Mouse (Mus musculus) ES-Bruce4 (cell line): Measurements from ENCODE around the gene Tspan4. TPM values are rescaled to one million over a fixed set of nuclear protein-coding genes. Genes with fewer than 3 reads are reported as not detected.

Experiments used
- H3K27ac ChIP-seq: 2 replicates; pipeline ENCODE4 v1.5.1; 2012; ENCODE audit warnings: low read length, inconsistent platforms; ENCODE audit not compliant: insufficient read depth
- H3K27me3 ChIP-seq: 2 replicates; pipeline ENCODE4 v1.6.1; 2012; ENCODE audit warnings: mild to moderate bottlenecking, low read length, inconsistent platforms; ENCODE audit not compliant: control insufficient read depth, poor library complexity, insufficient read depth, severe bottlenecking
- H3K36me3 ChIP-seq: 2 replicates; pipeline ENCODE4 v1.6.1; 2012; ENCODE audit warnings: inconsistent platforms, mild to moderate bottlenecking, low read length, moderate library complexity; ENCODE audit not compliant: control insufficient read depth, poor library complexity, insufficient read depth, severe bottlenecking
- H3K4me1 ChIP-seq: one replicate; pipeline ENCODE4 v1.8.1; 2011; ENCODE audit warnings: low read length; ENCODE audit not compliant: control insufficient read depth, insufficient read depth
- H3K4me3 ChIP-seq: 2 replicates; pipeline ENCODE4 v1.5.1; 2011; ENCODE audit warnings: low read depth, mild to moderate bottlenecking, low read length
- H3K9ac ChIP-seq: 2 replicates; pipeline ENCODE4 v1.6.1; 2012; ENCODE audit warnings: low read depth, mild to moderate bottlenecking, inconsistent platforms; ENCODE audit not compliant: poor library complexity, severe bottlenecking
- H3K9me3 ChIP-seq: replicated peaks from 2 replicates; pipeline ENCODE4 v1.6.1; 2012; ENCODE audit warnings: mild to moderate bottlenecking, low read length, inconsistent platforms; ENCODE audit not compliant: control insufficient read depth, poor library complexity, insufficient read depth, severe bottlenecking
- CTCF ChIP-seq: IDR thresholded peaks from one replicate; pipeline ENCODE4 v1.8.1; 2011; ENCODE audit warnings: low read depth, low read length
- EP300 ChIP-seq: IDR thresholded peaks from 2 replicates; pipeline ENCODE4 v1.6.1; 2011; ENCODE audit warnings: low read depth, low read length; ENCODE audit not compliant: insufficient read depth
- POLR2A ChIP-seq: IDR thresholded peaks from one replicate; pipeline ENCODE4 v1.8.1; 2011; ENCODE audit warnings: low read length; ENCODE audit not compliant: insufficient read depth
- polyA plus RNA-seq: library from polyadenylated mRNA; stranded (reverse); fragments of >200 nt; gene quantifications from 2 replicates; pipeline ENCODE4 v1.2.4, GENCODE M21; 2011; ENCODE audit warnings: low read depth; ENCODE audit not compliant: missing spikeins, insufficient read depth, insufficient read length

Tspan4 gene
- polyA plus RNA-seq, 1 experiment = 37.4 TPM

GRCm38 (mm10) chr7:141485606-141486005, 10.6 kb downstream of the Tspan4 start:
- TF ChIP-seq CTCF (no peak), POLR2A (no peak), EP300 (no peak)

DNA sequence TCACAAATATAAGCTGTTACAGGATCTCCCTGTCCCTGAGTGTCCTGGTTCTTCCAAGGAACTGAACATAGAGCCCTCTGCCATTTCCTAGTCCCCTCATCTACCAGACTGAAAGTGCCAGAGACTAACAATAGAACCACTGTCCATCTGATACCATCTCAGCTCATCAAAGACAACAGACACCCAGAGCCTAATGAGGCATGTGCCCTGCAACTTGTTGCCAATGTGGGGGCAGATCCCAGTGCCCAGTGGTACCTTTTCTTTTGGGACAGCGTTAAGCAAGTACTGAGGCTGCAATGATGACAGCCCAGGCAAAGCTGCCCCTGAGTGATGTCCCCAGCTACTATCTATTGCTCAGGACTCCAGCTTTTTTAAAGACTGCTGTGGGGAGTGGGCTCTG, 11.2 kb downstream of the Tspan4 start:
- Histone ChIP-seq H3K27ac (no peak overlapping the region), H3K4me3 (no peak overlapping the region), H3K9me3 (no peaks in the 10 kb centered on the region), H3K9ac (no peak overlapping the region), H3K36me3 (no peaks in the 10 kb centered on the region), H3K27me3 (no peaks in the 10 kb centered on the region), H3K4me1 (peaks cover 5% of the 10 kb centered on the region)
- no peak for TF ChIP-seq POLR2A

More at GRCm38 (mm10) chr7:141485606-141486005, 10.6 kb downstream of the Tspan4 start:
- no peak overlapping the region for H3K27ac ChIP-seq
- no peaks in the 10 kb centered on the region for H3K27me3 ChIP-seq
- H3K9ac ChIP-seq = no peak overlapping the region
- H3K36me3 ChIP-seq = no peaks in the 10 kb centered on the region
- no peak overlapping the region for H3K4me3 ChIP-seq
- no peaks in the 10 kb centered on the region for H3K9me3 ChIP-seq
- peaks cover 5% of the 10 kb centered on the region for H3K4me1 ChIP-seq

DNA sequence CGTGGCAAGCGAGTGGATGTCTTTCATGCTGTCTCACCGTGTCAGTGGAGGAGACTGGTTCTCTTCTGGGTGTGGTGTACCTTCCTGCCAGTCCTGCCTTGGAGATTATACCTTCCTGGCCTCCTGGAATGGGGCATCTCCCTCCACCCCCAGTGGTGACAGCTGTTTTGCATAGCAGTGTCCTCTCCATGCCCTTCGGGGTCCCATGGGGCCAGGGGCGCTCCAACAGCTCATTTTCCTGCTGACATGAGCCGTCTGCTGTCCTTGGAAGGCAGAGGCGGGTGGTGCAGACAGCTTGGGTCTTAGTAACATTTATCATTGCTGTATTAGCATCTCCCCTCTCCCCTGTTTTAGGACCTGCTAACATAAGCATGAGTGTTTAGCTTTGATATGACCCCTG, 12.1 kb downstream of the Tspan4 start:
- Histone ChIP-seq H3K9ac (no peak overlapping the region), H3K27me3 (no peaks in the 10 kb centered on the region), H3K4me3 (no peak overlapping the region), H3K9me3 (no peaks in the 10 kb centered on the region), H3K4me1 (peaks cover 5% of the 10 kb centered on the region), H3K36me3 (no peaks in the 10 kb centered on the region), H3K27ac (no peak overlapping the region)
- TF ChIP-seq POLR2A = no peak
- TF ChIP-seq CTCF = no peak
- TF ChIP-seq EP300 = no peak

- H3K9ac ChIP-seq = no peak overlapping the region
- H3K9me3 ChIP-seq = no peaks in the 10 kb centered on the region
- H3K36me3 ChIP-seq = no peaks in the 10 kb centered on the region
- no peak for TF ChIP-seq EP300
- TF ChIP-seq POLR2A = no peak
- TF ChIP-seq CTCF = peak; percentile 23
- no peaks in the 10 kb centered on the region for H3K27me3 ChIP-seq
- no peak overlapping the region for H3K4me3 ChIP-seq
- H3K27ac ChIP-seq = no peak overlapping the region
- no peaks in the 10 kb centered on the region for H3K4me1 ChIP-seq
Measured at GRCm38 (mm10) chr7:141491151-141491550, 16.1 kb downstream of the Tspan4 start.

DNA sequence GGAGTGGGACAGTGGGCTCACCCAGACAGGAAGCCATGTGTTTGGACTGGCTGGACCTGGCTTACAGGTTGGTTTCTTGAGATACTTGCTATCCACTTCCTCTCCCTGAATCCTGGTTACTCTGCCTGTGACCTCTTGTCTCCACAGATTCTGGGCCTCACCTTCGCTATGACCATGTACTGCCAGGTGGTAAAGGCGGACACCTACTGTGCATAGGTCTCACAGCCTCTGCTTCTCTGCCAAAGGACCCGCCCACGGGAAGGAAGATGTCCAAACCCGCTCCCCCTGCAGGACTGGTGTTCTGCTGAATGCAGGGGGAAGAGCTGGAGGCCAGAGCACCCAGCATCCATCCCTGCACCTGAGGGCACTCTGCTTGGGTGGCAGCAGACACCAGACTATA, 17.7 kb downstream of the Tspan4 start:
- Histone ChIP-seq H3K4me3 (no peak overlapping the region), H3K27me3 (no peaks in the 10 kb centered on the region), H3K9me3 (no peaks in the 10 kb centered on the region), H3K36me3 (no peaks in the 10 kb centered on the region), H3K9ac (no peak overlapping the region), H3K27ac (no peak overlapping the region), H3K4me1 (no peaks in the 10 kb centered on the region)
- no peak for TF ChIP-seq POLR2A
- no peak for TF ChIP-seq EP300

DNA sequence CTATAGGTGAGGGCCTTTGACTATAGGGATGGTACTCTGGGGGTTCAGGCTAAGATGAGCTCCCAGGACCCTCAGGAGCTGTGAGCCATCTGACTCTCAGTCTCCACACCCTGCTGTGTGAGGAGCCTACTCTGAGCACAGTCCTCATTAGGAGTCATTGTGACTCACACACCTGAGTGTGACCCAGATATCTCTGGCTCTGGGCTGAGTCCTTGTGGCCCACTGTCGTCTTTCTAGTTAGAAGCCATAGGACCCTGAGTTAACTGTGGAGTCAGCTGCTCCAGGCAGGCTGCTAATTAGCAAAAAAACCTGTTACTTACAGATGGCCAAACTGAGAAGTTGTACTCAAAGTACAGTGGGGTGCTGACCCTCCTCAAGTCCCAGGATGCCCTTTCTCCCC, 18.7 kb downstream of the Tspan4 start:
- no peak overlapping the region for H3K4me3 ChIP-seq
- no peak overlapping the region for H3K27ac ChIP-seq
- no peak for TF ChIP-seq EP300
- no peaks in the 10 kb centered on the region for H3K9me3 ChIP-seq
- H3K9ac ChIP-seq = no peak overlapping the region
- H3K4me1 ChIP-seq = no peaks in the 10 kb centered on the region
- no peaks in the 10 kb centered on the region for H3K27me3 ChIP-seq
- no peaks in the 10 kb centered on the region for H3K36me3 ChIP-seq

DNA sequence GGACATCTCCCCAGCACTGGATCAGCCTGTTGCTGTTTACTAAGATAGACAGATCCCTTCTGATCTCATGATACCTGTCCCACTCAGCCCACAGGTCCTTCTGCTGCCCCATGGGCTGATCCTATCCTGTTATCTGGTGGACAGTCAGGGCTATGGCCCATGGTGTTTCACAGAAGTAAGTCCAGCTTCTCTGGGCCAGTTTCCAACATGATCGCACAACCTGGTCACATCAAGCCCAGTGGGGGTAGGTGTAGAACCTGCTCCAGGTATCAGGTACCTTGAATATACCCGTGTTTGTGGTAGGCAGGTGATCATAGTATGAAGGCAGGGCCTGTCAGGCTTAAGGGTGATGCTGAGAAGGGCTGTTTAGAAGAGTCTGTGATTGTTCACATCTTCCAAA, 20.3 kb downstream of the Tspan4 start:
- Histone ChIP-seq H3K4me1 (no peaks in the 10 kb centered on the region), H3K27ac (no peak overlapping the region), H3K36me3 (no peaks in the 10 kb centered on the region), H3K4me3 (no peak overlapping the region), H3K9me3 (no peaks in the 10 kb centered on the region), H3K9ac (no peak overlapping the region), H3K27me3 (no peaks in the 10 kb centered on the region)
- no peak for TF ChIP-seq CTCF
